Mouse (Mus musculus) MEL (cell line): ENCODE measurements at regions not wholly inside any gene's neighbourhood (a gene's known extent, or its start where the extent isn't known, plus 50 kb on each side); places are given as distances from the start of the nearest gene placed in this dataset.

Experiments
- DNase-seq: peaks from one replicate; pipeline ENCODE4 v3.0.0; 2011; ENCODE audit warnings: low read depth, low spot score
- H3K27ac ChIP-seq: 2 replicates; pipeline ENCODE4 v1.5.1; 2012; ENCODE audit warnings: low read depth, mild to moderate bottlenecking, control low read depth, low read length, moderate library complexity; ENCODE audit not compliant: control insufficient read depth
- H3K27me3 ChIP-seq, 2 experiments: fragments of 150-350 bp in 1 of 2; sonication (generic) in 1 of 2; 2 replicates each; pipeline ENCODE4 v1.6.1; 2012; ENCODE audit warnings: low read length in 2 of 2, mild to moderate bottlenecking in 2 of 2, improper control_type of control experiment in 1 of 2, moderate library complexity in 1 of 2; ENCODE audit not compliant: insufficient read depth in 2 of 2, control insufficient read depth in 1 of 2
- H3K36me3 ChIP-seq, 2 experiments: 2 replicates each; pipeline ENCODE4 v1.6.1; 2012 to 2014; ENCODE audit warnings: low read length in 2 of 2, improper control_type of control experiment in 1 of 2, inconsistent platforms in 1 of 2, mild to moderate bottlenecking in 1 of 2; ENCODE audit not compliant: insufficient read depth in 2 of 2, control insufficient read depth in 1 of 2
- H3K4me1 ChIP-seq, 2 experiments: fragments of 150-350 bp in 1 of 2; sonication (generic) in 1 of 2; 2 replicates each; pipeline ENCODE4 v1.6.1; 2012; ENCODE audit warnings: low read length in 2 of 2, improper control_type of control experiment in 1 of 2, mild to moderate bottlenecking in 1 of 2; ENCODE audit not compliant: insufficient read depth in 2 of 2, control insufficient read depth in 1 of 2
- H3K4me3 ChIP-seq, 2 experiments: fragments of 150-350 bp in 1 of 2; sonication (generic) in 1 of 2; 2 replicates each; pipeline ENCODE4 v1.5.1; 2012; ENCODE audit warnings: low read depth in 2 of 2, low read length in 2 of 2, mild to moderate bottlenecking in 2 of 2, moderate library complexity in 2 of 2, control low read depth in 1 of 2, improper control_type of control experiment in 1 of 2; ENCODE audit not compliant: control insufficient read depth in 1 of 2, insufficient read depth in 1 of 2
- H3K79me2 ChIP-seq: 2 replicates; pipeline ENCODE4 v1.6.1; 2012; ENCODE audit warnings: mild to moderate bottlenecking, low read length, moderate library complexity; ENCODE audit not compliant: control insufficient read depth, poor library complexity, insufficient read depth
- H3K9ac ChIP-seq: 2 replicates; pipeline ENCODE4 v1.6.1; 2012; ENCODE audit warnings: low read depth, mild to moderate bottlenecking, control low read depth, low read length, moderate library complexity; ENCODE audit not compliant: control insufficient read depth, poor library complexity, severe bottlenecking
- H3K9me3 ChIP-seq: fragments of 150-350 bp; sonication (generic); replicated peaks from 2 replicates; pipeline ENCODE4 v1.6.1; 2012; ENCODE audit warnings: mild to moderate bottlenecking, low read length, improper control_type of control experiment, moderate library complexity; ENCODE audit not compliant: insufficient read depth
- BHLHE40 ChIP-seq: IDR thresholded peaks from 2 replicates; pipeline ENCODE4 v1.6.1; 2012; ENCODE audit warnings: low read depth, mild to moderate bottlenecking, inconsistent platforms, low read length, improper control_type of control experiment, borderline replicate concordance
- CTCF ChIP-seq, 3 experiments: IDR thresholded peaks in 2 of 3; conservative IDR thresholded peaks in 1 of 3; 2 replicates each; pipeline ENCODE4 v1.5.1; 2011 to 2012; ENCODE audit warnings: low read length in 3 of 3, low read depth in 2 of 3, mild to moderate bottlenecking in 2 of 3, improper control_type of control experiment in 1 of 3, inconsistent platforms in 1 of 3, mixed read lengths in 1 of 3, moderate library complexity in 1 of 3; ENCODE audit not compliant: control insufficient read depth in 1 of 3, insufficient read depth in 1 of 3, poor library complexity in 1 of 3, severe bottlenecking in 1 of 3
- ELF1 ChIP-seq: IDR thresholded peaks from 2 replicates; pipeline ENCODE4 v1.6.1; 2014; ENCODE audit warnings: low read depth, mild to moderate bottlenecking, inconsistent platforms, low read length, improper control_type of control experiment, moderate library complexity
- JUND ChIP-seq: IDR thresholded peaks from 2 replicates; pipeline ENCODE4 v1.6.1; 2011; ENCODE audit warnings: low read depth, mild to moderate bottlenecking, improper control_type of control experiment, low read length
- KAT2A ChIP-seq: conservative IDR thresholded peaks from 2 replicates; pipeline ENCODE4 v1.6.1; 2012; ENCODE audit warnings: low read depth, low read length, improper control_type of control experiment, inconsistent platforms
- MAX ChIP-seq: IDR thresholded peaks from 2 replicates; pipeline ENCODE4 v1.6.1; 2011; ENCODE audit warnings: low read length, improper control_type of control experiment
- MEF2A ChIP-seq: IDR thresholded peaks from 2 replicates; pipeline ENCODE4 v1.6.1; 2014; ENCODE audit warnings: low read depth, mild to moderate bottlenecking, inconsistent platforms, low read length, improper control_type of control experiment; ENCODE audit not compliant: poor library complexity, insufficient replicate concordance, severe bottlenecking; ENCODE audit errors: extremely low read depth
- MYB ChIP-seq: IDR thresholded peaks from 2 replicates; pipeline ENCODE4 v1.6.1; 2011; ENCODE audit warnings: mild to moderate bottlenecking, low read depth, low read length, improper control_type of control experiment
- MYC ChIP-seq: IDR thresholded peaks from 2 replicates; pipeline ENCODE4 v1.6.1; 2011; ENCODE audit warnings: low read depth, mild to moderate bottlenecking, low read length, improper control_type of control experiment, moderate library complexity
- NRF1 ChIP-seq: IDR thresholded peaks from 2 replicates; pipeline ENCODE4 v1.6.1; 2014; ENCODE audit warnings: low read depth, mild to moderate bottlenecking, inconsistent platforms, low read length, improper control_type of control experiment, moderate library complexity; ENCODE audit not compliant: poor library complexity, insufficient read depth, severe bottlenecking
- POLR2AphosphoS2 ChIP-seq: IDR thresholded peaks from 2 replicates; pipeline ENCODE4 v1.6.1; 2011; ENCODE audit warnings: low read length, improper control_type of control experiment
- RAD21 ChIP-seq: IDR thresholded peaks from 2 replicates; pipeline ENCODE4 v1.6.1; 2011; ENCODE audit warnings: mild to moderate bottlenecking, low read depth, low read length, improper control_type of control experiment
- SMC3 ChIP-seq: IDR thresholded peaks from 2 replicates; pipeline ENCODE4 v1.6.1; 2011; ENCODE audit warnings: low read depth, low read length, improper control_type of control experiment
- TBP ChIP-seq: IDR thresholded peaks from 2 replicates; pipeline ENCODE4 v1.8.0; 2011; ENCODE audit warnings: low read depth, low read length, improper control_type of control experiment
- ZC3H11A ChIP-seq: IDR thresholded peaks from 2 replicates; pipeline ENCODE4 v1.6.1; 2012; ENCODE audit warnings: low read depth, mild to moderate bottlenecking, inconsistent platforms, low read length, improper control_type of control experiment
- ZKSCAN1 ChIP-seq: IDR thresholded peaks from 2 replicates; pipeline ENCODE4 v1.6.1; 2012; ENCODE audit warnings: low read depth, mild to moderate bottlenecking, inconsistent platforms, low read length, improper control_type of control experiment, moderate library complexity
- ZMIZ1 ChIP-seq: IDR thresholded peaks from 2 replicates; pipeline ENCODE4 v1.6.1; 2012; ENCODE audit warnings: low read depth, mild to moderate bottlenecking, inconsistent platforms, low read length, improper control_type of control experiment, moderate library complexity

- TF ChIP-seq SMC3 (no peak; the same call in 1 of the 2 replicates), CTCF (IDR thresholded peaks at IDR 0.05 in 2 of 3, conservative IDR thresholded peaks at IDR 0.05 in 1 of 3; ENCODE audit: control insufficient read depth in 1 of 3, insufficient read depth in 1 of 3, low read depth in 2 of 3, low read length in 3 of 3, poor library complexity in 1 of 3, severe bottlenecking in 1 of 3) (peak; percentile 29 to 53 (median 32); a peak in 5 of 6 replicates), MEF2A (no peak), RAD21 (peak; percentile 26), POLR2AphosphoS2 (no peak)
- Histone ChIP-seq H3K9ac (no peak overlapping the region), H3K4me1 (no peaks in the 10 kb centered on the region)
Measured at GRCm38 (mm10) chr8:33068468-33068867, 360.0 kb upstream of the 5930422O12Rik start.

GRCm38 (mm10) chr8:33075186-33075585 is 353.3 kb upstream of the 5930422O12Rik start:
- H3K4me1 ChIP-seq, result no peaks in the 10 kb centered on the region
- H3K36me3 ChIP-seq, result no peaks in the 10 kb centered on the region
- H3K9ac ChIP-seq, result no peak overlapping the region
- no peaks in the 10 kb centered on the region for H3K9me3 ChIP-seq
- TF ChIP-seq BHLHE40 (no peak), MYB (no peak), MAX (no peak), MYC (no peak), ZMIZ1 (no peak), ZKSCAN1 (no peak), ZC3H11A (no peak), SMC3 (no peak), TBP (no peak), ELF1 (no peak), NRF1 (no peak), KAT2A (no peak), JUND (no peak), CTCF (IDR thresholded peaks at IDR 0.05 in 2 of 3, conservative IDR thresholded peaks at IDR 0.05 in 1 of 3; ENCODE audit: control insufficient read depth in 1 of 3, insufficient read depth in 1 of 3, low read depth in 2 of 3, low read length in 3 of 3, poor library complexity in 1 of 3, severe bottlenecking in 1 of 3) (no peak), RAD21 (no peak)
- DNase-seq, result no peak
- no peak overlapping the region for H3K27ac ChIP-seq
- H3K27me3 ChIP-seq, result no peaks in the 10 kb centered on the region
- H3K4me3 ChIP-seq, result no peak overlapping the region
- no peaks in the 10 kb centered on the region for H3K79me2 ChIP-seq

More at GRCm38 (mm10) chr8:33068468-33068867, 360.0 kb upstream of the 5930422O12Rik start:
- Histone ChIP-seq H3K36me3 (no peaks in the 10 kb centered on the region), H3K27ac (no peak overlapping the region), H3K27me3 (no peaks in the 10 kb centered on the region), H3K4me3 (no peak overlapping the region), H3K79me2 (no peaks in the 10 kb centered on the region), H3K9me3 (no peaks in the 10 kb centered on the region)
- DNase-seq, result no peak
